Mouse (Mus musculus) adrenal gland, postnatal 4 days (tissue): ENCODE measurements around the gene Tomm22. TPM values are rescaled to one million over a fixed set of nuclear protein-coding genes. Genes with fewer than 3 reads are reported as not detected.
A peak's percentile ranks its signal among the peaks of the same experiment; 100 is the strongest.

ENCODE experiments used
- DNase-seq, 2 experiments: peaks; one replicate each; pipeline ENCODE4 v3.0.0; 2021 to 2022; ENCODE audit warnings: low spot score in 2 of 2, mixed read lengths in 2 of 2
- total RNA-seq, 2 experiments: library from RNA; stranded (reverse); gene quantifications; 2 replicates each; pipeline ENCODE4 v1.2.3; 2021

Gene Tomm22
- total RNA-seq, 2 experiments from 2014 or later, result 150 to 153 TPM

DNA sequence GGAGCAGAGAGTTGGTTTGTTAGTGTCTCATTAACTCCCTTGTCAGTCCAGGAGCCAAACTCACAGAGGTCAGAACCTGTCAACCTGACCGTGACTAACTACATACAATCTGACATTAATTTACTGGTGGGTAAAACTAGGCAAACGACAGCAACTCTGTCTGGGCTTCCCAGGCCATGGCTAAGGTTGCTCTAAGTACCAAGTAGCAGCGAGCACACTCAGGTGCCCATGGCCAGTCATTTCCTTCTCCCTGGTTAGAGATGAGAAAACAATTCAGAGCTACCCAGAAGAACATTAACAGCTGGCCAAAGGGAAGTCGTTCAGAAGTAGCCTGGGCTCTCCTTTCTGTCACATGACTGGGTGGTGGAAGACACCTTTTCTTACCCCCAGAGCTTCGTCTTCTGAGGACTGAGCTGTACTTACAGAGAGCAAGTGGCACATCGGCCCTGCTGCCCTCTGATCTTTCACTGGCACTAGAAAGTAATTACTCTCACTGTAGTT lies 14.5 kb downstream of the Tomm22 start:
- DNase-seq, result no peak

- no peak for DNase-seq
Measured at GRCm38 (mm10) chr15:79686046-79686869, 15.6 kb downstream of the Tomm22 start.

DNA sequence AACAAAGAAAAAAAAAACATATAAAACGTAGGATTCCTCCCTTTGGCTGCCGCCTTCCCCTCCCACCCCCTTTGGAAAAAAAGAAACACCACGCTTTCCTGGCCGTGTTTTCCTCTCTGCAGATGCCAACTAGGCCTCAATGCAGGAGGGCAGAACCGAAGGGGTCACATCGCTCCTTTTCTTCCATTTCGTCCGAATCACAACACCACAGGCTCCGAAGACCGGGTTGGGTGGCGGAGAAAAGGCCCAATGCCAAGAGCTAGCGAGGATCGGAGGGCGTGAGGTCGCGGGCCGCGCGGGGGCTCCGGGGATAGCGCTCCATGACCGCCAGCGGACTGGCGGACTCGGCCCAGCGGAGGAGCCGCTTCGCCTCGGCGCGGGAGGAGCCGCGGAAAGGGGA lies 16.5 kb downstream of the Tomm22 start:
- DNase-seq, result peak in 1 of 2 experiments; percentile 33

- DNase-seq, result peak; percentile 93 to 95
Measured at GRCm38 (mm10) chr15:79687646-79688267, 17.1 kb downstream of the Tomm22 start, which contains the start of gene Josd1. TSS of gene Josd1 (minus strand) at chr15:79687919.

DNA sequence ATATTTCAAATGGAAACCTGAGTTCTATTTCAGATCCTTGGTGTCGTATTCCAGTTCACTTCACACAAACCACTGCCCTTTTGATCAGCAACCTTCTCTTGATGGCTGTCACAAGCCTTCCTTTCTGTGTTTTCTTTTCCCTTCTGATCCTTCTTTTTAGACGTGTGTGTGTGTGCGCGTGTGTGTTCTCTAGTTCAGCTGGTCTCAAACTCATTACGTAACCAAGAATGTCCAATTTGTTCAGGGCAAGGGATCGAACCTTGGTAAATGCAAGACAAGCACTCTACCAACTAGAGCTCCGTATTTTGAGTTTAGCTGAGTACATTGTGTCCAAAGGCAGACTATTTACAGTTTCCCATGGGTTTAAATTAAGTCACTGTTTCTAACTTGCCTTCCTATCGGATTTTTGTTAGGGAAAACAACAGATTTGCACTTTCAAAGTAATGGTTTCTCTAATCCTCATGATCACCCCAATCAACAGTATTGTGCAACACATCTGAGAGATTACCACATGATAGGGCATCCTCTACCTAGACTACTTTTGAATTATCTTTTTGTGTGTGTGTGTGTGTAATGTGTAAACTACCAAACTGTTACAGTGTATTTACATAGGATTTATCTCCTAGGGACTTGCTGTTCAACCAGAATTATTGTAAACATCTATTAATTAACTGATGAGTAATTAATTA lies 17.8 kb downstream of the Tomm22 start:
- DNase-seq, result no peak

DNA sequence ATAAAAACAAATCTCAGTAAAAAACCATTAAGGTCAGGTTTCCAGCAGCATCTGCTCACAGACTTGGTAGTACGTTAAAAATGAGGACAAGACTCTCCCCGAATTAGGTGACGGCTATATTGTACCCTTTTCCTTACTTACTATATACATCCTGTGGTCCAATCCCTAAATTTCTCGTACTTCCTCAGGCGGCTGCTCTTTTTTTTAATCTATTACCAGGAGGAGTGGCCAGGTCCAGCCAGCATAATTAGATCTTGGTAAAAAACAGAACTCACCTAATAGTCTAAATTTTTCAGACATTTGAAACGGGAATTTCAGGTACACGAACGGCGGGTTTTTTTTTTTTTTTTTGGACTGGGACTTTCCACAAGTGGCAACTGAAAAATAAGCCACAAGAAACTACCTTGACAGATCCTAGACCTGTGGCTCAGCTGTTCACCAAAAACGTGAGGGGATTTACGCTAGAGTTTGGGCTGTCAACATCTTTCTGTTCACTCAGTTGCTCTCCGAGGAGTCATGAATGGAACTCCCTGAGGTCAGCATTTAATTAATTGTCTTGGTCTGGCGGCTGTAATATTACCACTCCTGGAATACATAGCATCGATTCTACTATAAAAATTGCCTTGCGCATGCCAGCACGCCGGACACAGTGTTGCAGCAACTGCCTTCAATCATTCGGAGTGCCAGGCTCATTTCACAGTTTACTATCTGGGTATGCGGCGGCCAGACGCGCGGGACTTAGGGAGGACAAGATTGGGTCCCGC lies 19.2 kb downstream of the Tomm22 start:
- DNase-seq, result no peak

DNA sequence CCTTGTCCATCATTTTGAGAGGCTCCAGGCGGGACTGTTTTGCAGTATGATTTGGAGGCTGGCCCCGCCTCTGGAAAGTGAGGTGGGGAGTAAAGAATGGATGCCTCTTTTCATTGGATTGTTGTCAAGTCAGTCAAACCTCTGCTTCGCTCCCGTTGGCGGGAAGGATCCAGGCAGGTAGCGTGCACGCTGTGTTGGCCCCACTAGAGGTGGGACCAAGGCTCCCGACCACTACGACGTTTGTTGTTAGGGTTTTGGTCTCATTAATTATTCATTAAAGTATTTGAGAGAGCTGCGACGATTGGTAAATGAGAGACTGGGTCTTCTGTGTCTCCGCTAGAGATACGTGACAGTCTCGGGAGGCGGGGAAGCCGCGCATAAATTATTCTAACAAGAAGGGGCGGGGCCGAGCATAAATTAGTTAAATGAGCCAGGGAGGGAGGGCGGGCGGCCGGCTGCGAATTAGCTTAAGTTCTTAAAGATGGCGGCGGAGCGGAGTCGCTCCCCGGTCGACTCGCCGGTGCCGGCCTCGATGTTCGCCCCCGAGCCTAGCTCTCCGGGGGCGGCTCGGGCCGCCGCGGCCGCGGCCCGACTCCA lies 19.9 kb downstream of the Tomm22 start, which contains the start of gene Gtpbp1:
Gtpbp1 (plus strand) TSS at position 420 of the 597 bp plus-strand sequence.
- DNase-seq, result peak; percentile 83 to 93

GRCm38 (mm10) chr15:79691023-79691508 lies 20.4 kb downstream of the Tomm22 start:
- DNase-seq, result peak in 1 of 2 experiments; percentile 33

DNA sequence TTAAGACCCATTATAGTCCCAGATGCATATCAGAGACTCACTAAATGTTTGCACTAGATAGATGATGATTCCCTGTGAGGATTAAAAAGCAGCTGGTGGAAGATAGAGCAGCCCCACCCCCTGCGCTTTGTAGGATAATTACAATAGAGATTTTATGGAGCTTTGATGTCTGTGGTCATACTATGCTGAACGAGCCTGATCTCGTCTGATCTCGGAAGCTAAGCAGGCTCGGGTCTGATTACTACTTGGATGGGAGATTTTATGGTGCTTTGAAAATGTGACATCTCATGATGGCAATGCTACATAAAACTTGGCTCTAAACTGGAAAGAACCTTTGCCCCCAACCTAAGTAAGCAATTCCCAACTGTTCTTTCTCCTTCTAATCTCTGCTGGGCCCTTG lies 21.7 kb downstream of the Tomm22 start:
- no peak for DNase-seq

- DNase-seq, result no peak
Measured at GRCm38 (mm10) chr15:79693740-79694139, 23.1 kb downstream of the Tomm22 start.

DNA sequence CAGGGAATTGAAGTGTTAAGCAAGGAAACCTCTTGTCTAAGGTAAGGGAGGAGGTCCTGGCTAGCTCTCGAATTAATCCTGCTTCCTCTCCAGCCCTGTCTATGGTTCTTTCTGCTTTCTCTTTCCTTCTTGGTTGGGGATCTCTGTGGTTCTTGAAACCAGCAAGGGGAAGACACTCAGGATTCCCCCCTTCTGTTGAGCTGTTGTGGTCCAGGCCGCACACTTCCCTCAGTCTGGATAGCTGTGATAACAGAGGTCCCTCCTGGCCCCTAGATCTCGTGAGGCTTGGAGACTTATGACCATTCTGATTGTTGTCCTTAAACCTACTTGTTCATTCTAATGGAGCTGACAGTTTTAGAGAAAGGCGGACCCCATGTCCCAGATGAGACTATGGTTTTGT lies 23.9 kb downstream of the Tomm22 start:
- no peak for DNase-seq

DNA sequence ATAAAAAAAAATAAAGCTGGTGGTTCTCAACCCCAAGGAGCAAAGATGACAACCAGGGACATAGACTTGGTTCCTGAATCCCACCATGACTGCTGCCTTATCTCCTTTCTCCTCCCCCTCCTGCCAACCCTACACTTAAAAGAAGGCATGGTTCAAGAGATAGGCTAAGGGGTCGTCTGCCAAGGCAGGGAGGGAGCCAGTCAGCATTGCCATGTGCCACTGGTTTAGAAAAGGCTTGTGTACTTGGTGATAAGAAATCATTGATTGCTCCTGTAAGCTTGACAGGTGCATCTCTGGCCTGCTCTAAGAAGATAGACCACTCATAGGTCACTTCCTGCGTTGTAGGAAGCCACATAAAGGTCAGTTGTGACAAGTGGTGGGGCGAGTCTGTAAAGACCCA lies 24.9 kb downstream of the Tomm22 start:
- DNase-seq, result no peak

DNA sequence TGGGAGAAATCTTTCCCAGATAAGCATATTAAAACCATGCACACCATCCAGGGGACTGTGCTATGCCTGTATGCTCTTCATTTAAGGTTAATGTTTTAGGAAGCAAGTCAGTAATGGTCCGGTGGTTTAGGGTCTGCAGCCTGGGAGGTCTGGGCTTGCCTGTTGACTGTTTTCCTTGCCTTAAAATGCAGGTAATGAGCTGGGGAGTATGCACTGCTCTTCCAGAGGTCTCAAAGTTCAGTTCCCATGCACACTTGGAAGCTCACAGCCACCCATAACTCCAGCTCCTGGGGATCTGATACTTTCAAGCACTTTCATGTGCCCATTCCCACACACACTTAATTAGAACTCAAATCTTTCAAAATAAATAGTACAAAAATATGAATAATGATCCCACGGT lies 25.8 kb downstream of the Tomm22 start:
- DNase-seq, result no peak

DNA sequence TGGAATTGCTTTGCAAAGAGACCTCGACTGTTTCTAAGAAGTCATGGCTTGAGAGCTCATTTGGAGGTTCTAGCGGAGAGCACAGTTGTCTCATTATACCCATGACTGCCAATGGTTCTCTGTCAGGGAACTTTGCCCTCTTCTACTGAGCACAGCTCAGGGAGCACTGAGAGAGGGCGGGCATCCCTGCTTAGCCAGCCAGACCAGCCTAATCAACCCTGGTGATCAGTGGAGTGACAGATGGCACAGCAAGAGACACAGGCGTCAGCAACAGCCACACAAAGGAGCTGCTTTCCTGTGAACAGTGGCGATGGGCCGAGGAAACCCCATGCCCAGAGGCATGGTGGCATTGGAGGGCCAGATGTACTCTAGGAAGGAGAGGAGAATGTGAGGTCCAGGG lies 26.4 kb downstream of the Tomm22 start:
- no peak for DNase-seq

DNA sequence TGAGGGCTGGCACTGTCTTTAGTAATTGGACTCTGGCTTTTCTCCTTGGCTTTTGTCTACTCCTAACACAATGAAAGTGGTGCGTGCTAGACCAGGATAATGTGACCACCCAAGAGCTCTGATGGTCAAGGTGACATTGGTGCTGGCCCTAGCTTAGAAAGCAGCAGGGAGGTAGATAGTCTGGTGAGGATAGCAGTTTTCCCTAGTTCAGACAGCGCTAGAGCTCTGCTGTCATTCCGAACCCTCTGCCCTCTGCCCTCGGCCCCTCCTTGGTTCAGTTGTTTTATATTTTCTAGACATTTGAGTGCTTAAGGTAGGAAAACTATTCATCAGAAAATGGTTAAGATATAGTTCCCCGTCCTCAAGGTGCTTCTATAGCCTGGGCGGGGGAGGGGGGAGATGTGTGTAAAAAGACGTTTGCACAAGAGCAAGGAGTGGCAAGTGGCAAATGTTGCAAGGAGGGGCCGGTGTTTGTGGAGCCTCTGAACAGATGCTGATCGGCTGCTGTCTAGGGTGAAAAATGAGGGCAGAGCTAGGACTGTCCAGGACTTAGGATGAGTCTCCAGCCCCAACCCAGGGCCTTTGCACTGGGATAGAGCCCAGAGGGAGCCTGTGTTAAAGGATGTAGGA lies 27.0 kb downstream of the Tomm22 start:
- DNase-seq, result no peak

- DNase-seq, result no peak
Measured at GRCm38 (mm10) chr15:79706603-79707214, 36.0 kb downstream of the Tomm22 start.

- DNase-seq, result no peak
Measured at GRCm38 (mm10) chr15:79708229-79708822, 37.7 kb downstream of the Tomm22 start.

GRCm38 (mm10) chr15:79715646-79716045 lies 45.0 kb downstream of the Tomm22 start:
- DNase-seq, result no peak

DNA sequence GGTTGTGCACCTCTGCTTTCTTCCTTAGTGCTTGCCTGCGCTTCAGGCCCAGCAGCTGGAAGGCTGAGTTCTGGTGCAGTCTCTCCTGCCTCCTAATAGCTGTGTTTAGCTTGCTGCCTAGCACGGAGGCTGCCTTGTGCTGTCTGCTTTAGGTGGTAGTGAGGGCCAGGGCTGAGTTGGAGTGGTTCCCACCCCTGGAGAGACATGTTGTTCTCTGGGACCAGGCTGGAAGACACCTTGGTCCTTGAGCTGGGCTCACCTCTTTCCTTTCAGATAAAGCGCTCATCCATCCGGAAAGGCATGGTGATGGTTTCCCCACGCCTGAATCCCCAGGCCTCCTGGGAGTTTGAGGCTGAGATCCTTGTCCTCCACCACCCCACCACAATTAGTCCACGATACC lies 46.0 kb downstream of the Tomm22 start:
- DNase-seq, result no peak
